In the genomic region with DNA sequence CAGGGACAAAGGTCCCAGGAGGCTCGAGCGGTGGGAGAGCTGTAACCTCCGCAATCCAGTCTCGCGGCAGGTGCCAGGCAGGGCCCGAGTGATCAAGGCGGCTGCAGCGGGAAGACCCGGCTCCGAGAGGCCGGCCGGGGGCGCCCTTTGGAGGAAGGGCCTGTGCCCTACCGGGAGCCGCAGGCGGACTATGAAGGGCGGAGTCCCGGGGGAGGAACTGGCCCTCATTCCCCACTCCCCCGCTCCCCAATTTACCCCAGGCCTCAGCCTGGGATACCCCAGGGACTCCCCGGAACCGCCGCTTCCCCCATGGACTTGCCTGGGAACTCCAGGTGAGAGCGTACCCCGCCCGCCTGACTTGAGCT, we compare ENCODE assay signal across 8 mouse cellular contexts. TPM values are rescaled to one million over a fixed set of nuclear protein-coding genes. Genes with fewer than 3 reads are reported as not detected.
DNase-seq lines count a peak whose midpoint lies in the region; ATAC-seq and TF ChIP-seq lines count a peak whose summit lies in the region.

No protein-coding gene starts in this region.

- no peak; the same call in 1 of the 2 replicates for ATAC-seq in forebrain, postnatal 0 days
- peak; percentile 42 for ATAC-seq in liver, embryonic 12.5 days

- H3K4me1 ChIP-seq in forebrain, postnatal 0 days (ENCODE audit: insufficient read depth) = peaks cover 11% of the 10 kb centered on the region
- H3K4me1 ChIP-seq in liver, embryonic 12.5 days = peaks cover 37% of the 10 kb centered on the region
- peaks cover 6% of the 10 kb centered on the region; the same call in 1 of the 2 replicates for H3K4me1 ChIP-seq in olfactory bulb, adult 2 months (ENCODE audit: control insufficient read depth, insufficient read depth, low read length)

- peak overlapping the region; percentile 82 for H3K9ac ChIP-seq in forebrain, postnatal 0 days
- peak overlapping the region; percentile 95 for H3K9ac ChIP-seq in liver, embryonic 12.5 days

- H3K36me3 ChIP-seq in forebrain, postnatal 0 days (ENCODE audit: insufficient read depth) = peaks cover 33% of the 10 kb centered on the region
- peaks cover 64% of the 10 kb centered on the region for H3K36me3 ChIP-seq in liver, embryonic 12.5 days

- WGBS in forebrain, postnatal 0 days = 0% methylated on average over 24 of the region's 25 CpGs
- WGBS in liver, embryonic 12.5 days (ENCODE audit: insufficient replicate concordance) = under 1% methylated on average over 24 of the region's 25 CpGs
- under 1% methylated on average over 24 of the region's 25 CpGs for whole genome bisulfite sequencing in olfactory bulb, adult 2 months

- no peak for TF ChIP-seq CTCF in forebrain, postnatal 0 days (IDR thresholded peaks at IDR 0.05; ENCODE audit: low read depth)
- no peak for TF ChIP-seq CTCF in olfactory bulb, adult 2 months (IDR thresholded peaks at IDR 0.05; ENCODE audit: insufficient read depth, low read depth, low read length)

- TF ChIP-seq POLR2A in olfactory bulb, adult 2 months (IDR thresholded peaks at IDR 0.05; ENCODE audit: insufficient read depth, low read depth, low read length) = no peak; the same call in 1 of the 2 replicates

- peak overlapping the region; percentile 67 for H3K4me2 ChIP-seq in forebrain, postnatal 0 days (ENCODE audit: low read depth)
- H3K4me2 ChIP-seq in liver, embryonic 12.5 days = peak overlapping the region; percentile 92

- peak; percentile 36 to 62 for DNase-seq in gastrocnemius, adult 8-10 months (ENCODE audit: low spot score in 2 of 2)
- DNase-seq in gastrocnemius, postnatal 25 days = no peak
- peak; percentile 43 to 62 for DNase-seq in urinary bladder, adult 18-20 months (ENCODE audit: low spot score in 2 of 2)
- no peak for DNase-seq in urinary bladder, postnatal 10 days (ENCODE audit: low spot score)
- DNase-seq in forebrain, postnatal 0 days = no peak
- DNase-seq in layer of hippocampus, postnatal 36 days = no peak

- H3K27ac ChIP-seq in forebrain, postnatal 0 days (ENCODE audit: low read depth, low read length) = peak overlapping the region; percentile 97
- H3K27ac ChIP-seq in liver, embryonic 12.5 days = peak overlapping the region; percentile 99
- peak overlapping the region; percentile 74 for H3K27ac ChIP-seq in olfactory bulb, adult 2 months (ENCODE audit: insufficient read depth, low read depth, low read length)

- H3K9me3 ChIP-seq in forebrain, postnatal 0 days (ENCODE audit: low read length) = no peaks in the 10 kb centered on the region
- H3K9me3 ChIP-seq in liver, embryonic 12.5 days (replicated peaks) = 0 out of 2 replicates have a peak, but pooled peaks cover 5% of the 10 kb centered on the region

- no peaks in the 10 kb centered on the region for H3K27me3 ChIP-seq in forebrain, postnatal 0 days (ENCODE audit: insufficient read depth, low read length)
- H3K27me3 ChIP-seq in liver, embryonic 12.5 days (replicated peaks) = no peaks in the 10 kb centered on the region

- peak overlapping the region; percentile 65 for H3K4me3 ChIP-seq in forebrain, postnatal 0 days (ENCODE audit: low read depth, low read length)
- H3K4me3 ChIP-seq in liver, embryonic 12.5 days = peak overlapping the region; percentile 90
- H3K4me3 ChIP-seq in olfactory bulb, adult 2 months (ENCODE audit: insufficient read depth, low read depth, low read length) = peak overlapping the region; percentile 69

RNA-seq across cellular contexts. Expression of gene Fbrs, which starts 7.4 kb away (rescaled TPM):
- 10 to 100 TPM; 21.9 to 29.3 (median 25.1) TPM for total RNA-seq in gastrocnemius, adult 8-10 months (2022)
- 10 to 100 TPM; 15.8 to 16.8 TPM for total RNA-seq in gastrocnemius, postnatal 25 days (2021)
- 23.7 and 31.9 TPM in 2 replicates for total RNA-seq in forebrain, postnatal 0 days (2014; rRNA removed)
- polyA plus RNA-seq in forebrain, postnatal 0 days (2015; fragmentation: Nextera tagmentation; extraction: Ambion mirVana) = 6.6 and 10.6 TPM in 2 replicates
- polyA plus RNA-seq in liver, embryonic 12.5 days (2016; fragmentation: Nextera tagmentation; extraction: Ambion mirVana) = 6.9 and 8.1 TPM in 2 replicates
- not detected in 2 replicates for polyA plus RNA-seq in olfactory bulb, adult 2 months (2012; ENCODE audit: insufficient read depth, insufficient read length, low replicate concordance, missing spikeins)
- 10 to 100 TPM; 61.5 to 65.4 TPM for total RNA-seq in layer of hippocampus, postnatal 36 days (2021)

RNA-seq across cellular contexts. Expression of gene Prr14, which starts 12.2 kb away (rescaled TPM):
- 10 to 100 TPM; 14.8 to 18.4 (median 16.7) TPM for total RNA-seq in gastrocnemius, adult 8-10 months (2022)
- 10 to 100 TPM; 17.3 to 17.7 TPM for total RNA-seq in gastrocnemius, postnatal 25 days (2021)
- total RNA-seq in forebrain, postnatal 0 days (2014; rRNA removed) = 29.0 and 36.1 TPM in 2 replicates
- polyA plus RNA-seq in forebrain, postnatal 0 days (2015; fragmentation: Nextera tagmentation; extraction: Ambion mirVana) = 27.4 and 27.9 TPM in 2 replicates
- 29.6 and 31.0 TPM in 2 replicates for polyA plus RNA-seq in liver, embryonic 12.5 days (2016; fragmentation: Nextera tagmentation; extraction: Ambion mirVana)
- polyA plus RNA-seq in olfactory bulb, adult 2 months (2012; ENCODE audit: insufficient read depth, insufficient read length, low replicate concordance, missing spikeins) = not detected in 2 replicates
- 10 to 100 TPM; 27.6 to 30.5 TPM for total RNA-seq in layer of hippocampus, postnatal 36 days (2021)

RNA-seq across cellular contexts. Expression of gene Zfp689, which starts 22.7 kb away (rescaled TPM):
- 1 to 10 TPM in 3 of 4 experiments, under 1 TPM in 1; 0.88 to 1.3 (median 1.2) TPM for total RNA-seq in gastrocnemius, adult 8-10 months (2022)
- 1 to 10 TPM in 1 of 2 experiments, under 1 TPM in 1; 0.67 to 1.0 TPM for total RNA-seq in gastrocnemius, postnatal 25 days (2021)
- 10.0 and 11.5 TPM in 2 replicates for total RNA-seq in forebrain, postnatal 0 days (2014; rRNA removed)
- polyA plus RNA-seq in forebrain, postnatal 0 days (2015; fragmentation: Nextera tagmentation; extraction: Ambion mirVana) = 6.7 and 9.0 TPM in 2 replicates
- 3.1 and 3.3 TPM in 2 replicates for polyA plus RNA-seq in liver, embryonic 12.5 days (2016; fragmentation: Nextera tagmentation; extraction: Ambion mirVana)
- not detected in 2 replicates for polyA plus RNA-seq in olfactory bulb, adult 2 months (2012; ENCODE audit: insufficient read depth, insufficient read length, low replicate concordance, missing spikeins)
- 1 to 10 TPM; 6.9 to 7.1 TPM for total RNA-seq in layer of hippocampus, postnatal 36 days (2021)

RNA-seq across cellular contexts. Expression of gene Srcap, which starts 40.2 kb away (rescaled TPM):
- 10 to 100 TPM; 44.3 to 52.4 (median 48.6) TPM for total RNA-seq in gastrocnemius, adult 8-10 months (2022)
- total RNA-seq in gastrocnemius, postnatal 25 days (2021) = 10 to 100 TPM; 46.1 to 47.6 TPM
- 29.3 and 39.9 TPM in 2 replicates for total RNA-seq in forebrain, postnatal 0 days (2014; rRNA removed)
- 12.6 and 23.7 TPM in 2 replicates for polyA plus RNA-seq in forebrain, postnatal 0 days (2015; fragmentation: Nextera tagmentation; extraction: Ambion mirVana)
- 38.2 and 38.8 TPM in 2 replicates for polyA plus RNA-seq in liver, embryonic 12.5 days (2016; fragmentation: Nextera tagmentation; extraction: Ambion mirVana)
- polyA plus RNA-seq in olfactory bulb, adult 2 months (2012; ENCODE audit: insufficient read depth, insufficient read length, low replicate concordance, missing spikeins) = 110 and 137 TPM in 2 replicates
- 100 to 1,000 TPM; 102 to 114 TPM for total RNA-seq in layer of hippocampus, postnatal 36 days (2021)

RNA-seq across cellular contexts. Expression of gene Gm42715, which starts 47.8 kb away (rescaled TPM):
- total RNA-seq in gastrocnemius, adult 8-10 months (2022) = 1 to 10 TPM; 4.4 to 8.0 (median 5.5) TPM
- total RNA-seq in gastrocnemius, postnatal 25 days (2021) = 1 to 10 TPM; 4.7 to 5.2 TPM
- total RNA-seq in forebrain, postnatal 0 days (2014; rRNA removed) = 18.1 and 28.3 TPM in 2 replicates
- 6.1 and 10.3 TPM in 2 replicates for polyA plus RNA-seq in forebrain, postnatal 0 days (2015; fragmentation: Nextera tagmentation; extraction: Ambion mirVana)
- 7.9 and 8.8 TPM in 2 replicates for polyA plus RNA-seq in liver, embryonic 12.5 days (2016; fragmentation: Nextera tagmentation; extraction: Ambion mirVana)
- not detected in 2 replicates for polyA plus RNA-seq in olfactory bulb, adult 2 months (2012; ENCODE audit: insufficient read depth, insufficient read length, low replicate concordance, missing spikeins)
- 10 to 100 TPM in 1 of 2 experiments, 1 to 10 TPM in 1; 9.8 to 12.2 TPM for total RNA-seq in layer of hippocampus, postnatal 36 days (2021)

Comparison
In these comparisons a context has a peak if more than half of its experiments do, and no peak if none do; other contexts are left out.
1. DNase-seq: peak in gastrocnemius, adult 8-10 months (2 of 2) and urinary bladder, adult 18-20 months (2 of 2); none in gastrocnemius, postnatal 25 days (single experiment), urinary bladder, postnatal 10 days (single experiment), forebrain, postnatal 0 days (single experiment) and layer of hippocampus, postnatal 36 days (0 of 2).
2. Peak in every context shown above with its lines, with median percentiles within 50 percentile points of each other: H3K27ac ChIP-seq and H3K4me3 ChIP-seq.